Mouse (Mus musculus): ENCODE results near the gene Mog. TPM values are rescaled to one million over a fixed set of nuclear protein-coding genes. Genes with fewer than 3 reads are reported as not detected.
A peak's percentile ranks its signal among the peaks of the same experiment; 100 is the strongest.
"Not testable (repeated sequence)": the region's sequence is repeated elsewhere in the genome, so short reads cannot be mapped to it uniquely, and the experiment has no call there.

Mog gene
- total RNA-seq, 1 experiment from 2014 or later, result not detected

DNA sequence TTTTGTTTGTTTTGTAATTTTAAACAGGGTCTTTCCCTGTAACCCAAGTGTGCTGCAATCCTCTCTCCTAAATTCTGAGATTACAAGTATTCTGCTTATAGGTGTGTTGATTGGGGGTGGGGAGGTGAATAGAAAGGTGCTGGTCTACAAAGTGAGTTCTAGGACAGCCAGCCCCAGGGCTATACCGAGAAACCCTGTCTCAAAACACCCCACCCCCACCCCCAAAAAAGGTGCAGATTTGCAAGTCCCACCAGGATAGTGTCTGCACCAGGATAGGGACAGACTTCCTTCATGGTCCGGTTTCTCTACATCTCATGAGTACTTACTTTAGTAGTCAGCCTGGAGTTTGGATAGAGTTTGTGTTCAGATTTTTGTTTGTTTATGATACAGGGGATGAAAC, 24.7 kb downstream of the Mog start:
- ATAC-seq (replicated peaks; ENCODE audit: low read depth, poor library complexity, severe bottlenecking), result no peak

DNA sequence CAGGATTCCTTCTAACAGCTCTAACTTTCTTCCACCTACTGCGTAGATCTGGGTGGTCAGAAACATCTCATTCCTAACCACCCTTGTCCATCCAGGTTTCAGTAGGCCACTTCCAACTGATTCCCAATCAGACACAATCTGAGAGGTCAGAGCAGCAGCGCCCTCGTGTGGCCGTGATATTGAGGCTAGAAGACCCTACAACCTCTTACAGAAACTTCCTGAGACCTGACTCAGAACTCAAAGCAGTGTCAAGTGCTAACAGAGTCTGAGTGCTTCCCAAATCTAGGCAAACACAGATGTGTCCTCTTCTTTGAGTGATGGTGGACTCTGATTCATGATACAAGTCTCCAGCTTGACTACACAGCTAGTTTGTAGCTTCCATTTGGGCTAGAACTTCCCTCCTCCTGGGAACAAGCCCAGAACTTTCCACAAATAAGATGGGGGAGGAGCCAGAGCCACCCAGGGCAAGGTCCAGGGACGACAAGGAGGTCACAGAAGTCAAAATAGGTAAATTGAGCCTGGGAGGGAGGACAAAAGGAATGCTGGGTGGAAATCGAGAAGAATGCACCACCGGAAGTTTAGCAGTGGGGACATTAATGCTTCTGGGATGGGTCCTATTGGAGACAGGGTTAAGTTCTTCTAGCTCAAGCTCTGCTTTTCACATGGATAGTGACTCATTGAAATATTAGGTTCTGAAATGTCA, 26.0 kb downstream of the Mog start:
- ATAC-seq (replicated peaks; ENCODE audit: low read depth, poor library complexity, severe bottlenecking), result 0 out of 2 replicates have a peak, but pooled peaks have one; percentile 48

DNA sequence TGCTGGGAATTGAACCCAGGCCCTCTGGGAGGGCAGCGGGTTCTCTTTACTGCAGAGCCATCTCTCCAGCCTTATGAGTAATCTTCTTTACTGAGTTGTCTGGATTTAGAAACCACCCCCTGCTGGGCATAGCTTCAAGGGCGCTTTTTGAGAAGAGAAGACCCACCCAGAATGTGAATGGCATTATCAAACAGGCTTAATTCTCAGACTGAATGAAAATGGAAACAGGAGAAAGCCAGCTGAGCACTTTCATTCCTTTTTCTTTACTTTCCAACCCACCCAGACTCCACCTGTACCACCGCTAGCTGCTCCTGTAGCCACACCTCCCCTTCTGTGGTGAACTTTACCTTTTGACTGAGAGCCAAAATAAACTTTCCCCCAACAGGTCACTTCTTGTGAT, 27.8 kb downstream of the Mog start:
- no peak for ATAC-seq (replicated peaks; ENCODE audit: low read depth, poor library complexity, severe bottlenecking)

DNA sequence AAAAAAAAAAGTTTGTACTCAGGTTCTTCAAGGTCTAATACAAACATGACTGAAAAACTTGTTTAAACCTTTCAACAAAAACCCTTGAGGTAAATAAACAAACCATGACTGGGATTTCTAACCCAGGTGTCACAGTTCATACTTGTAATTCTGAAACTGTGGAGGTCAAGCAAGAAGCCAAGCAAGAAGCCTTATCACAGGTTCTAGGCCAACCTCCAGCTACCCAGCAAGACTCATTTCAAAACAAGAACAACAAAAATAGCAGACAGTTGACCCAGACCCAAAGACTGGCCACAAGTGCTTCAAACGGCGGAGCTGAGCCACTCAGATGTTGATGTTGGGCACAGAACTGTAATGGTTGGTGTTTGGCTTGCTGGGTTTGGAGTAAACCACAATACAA, 28.7 kb downstream of the Mog start:
- ATAC-seq (replicated peaks; ENCODE audit: low read depth, poor library complexity, severe bottlenecking), result no peak

DNA sequence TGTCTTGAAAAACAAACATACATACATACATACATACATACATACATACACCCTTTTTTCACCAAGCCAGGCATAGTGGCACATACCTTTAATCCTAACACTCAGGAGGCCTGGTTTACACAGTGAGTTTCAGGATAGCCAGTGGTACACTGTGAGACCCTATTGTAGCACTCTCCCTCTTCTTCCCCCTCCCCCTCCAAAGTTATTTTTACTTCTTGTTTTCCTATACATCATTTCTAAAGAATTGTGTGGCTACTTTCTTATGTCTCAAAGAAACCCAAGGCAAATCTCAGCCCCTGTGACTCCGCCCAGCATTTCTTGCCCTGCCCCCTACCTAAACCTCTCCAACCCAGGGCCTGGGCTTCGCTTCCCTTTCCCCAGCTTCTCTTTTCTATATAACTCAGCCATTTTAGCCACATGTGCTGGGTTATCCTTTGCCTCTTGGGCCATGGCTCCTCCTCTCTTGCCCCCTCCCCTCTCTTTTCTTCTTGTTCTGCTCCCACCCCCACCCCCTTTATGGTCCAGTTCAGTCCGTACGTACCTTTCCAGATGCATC, 29.4 kb downstream of the Mog start:
- peak; percentile 30 for ATAC-seq (replicated peaks; ENCODE audit: low read depth, poor library complexity, severe bottlenecking)

DNA sequence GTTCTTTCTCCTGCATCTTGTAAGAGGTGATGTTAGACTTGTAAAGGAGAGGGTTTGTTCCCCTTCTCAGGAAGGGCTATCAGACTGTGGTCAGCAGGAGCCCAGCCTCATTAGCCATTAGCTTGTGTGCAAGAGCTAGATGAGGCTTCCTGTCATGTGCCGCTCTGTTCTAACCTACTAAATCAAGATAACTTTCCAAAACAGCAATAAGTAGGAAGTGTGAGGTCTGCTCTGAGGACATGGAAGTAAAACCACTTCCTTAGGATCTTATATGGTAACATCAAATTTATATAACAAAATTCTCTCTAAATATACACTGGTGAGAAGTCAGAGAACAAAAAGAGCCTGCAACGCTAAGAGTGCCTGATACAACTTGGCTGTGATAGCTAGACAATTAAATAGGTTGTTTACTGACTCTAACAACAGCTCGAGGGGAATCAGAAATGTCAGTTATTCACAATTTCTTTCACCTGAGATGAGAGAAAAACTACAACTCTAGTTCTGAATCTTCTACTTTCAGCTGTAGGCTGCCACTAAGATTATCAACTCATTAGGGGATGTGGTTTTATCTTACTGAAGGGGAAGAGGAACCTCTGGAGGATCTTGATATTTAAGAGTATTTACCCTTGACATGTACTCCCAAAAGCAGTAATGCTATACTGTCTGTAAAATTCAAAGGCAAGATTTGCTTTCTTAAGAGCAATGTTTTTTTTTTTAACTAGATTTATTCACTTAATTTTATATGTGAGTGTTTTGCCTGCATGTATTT, 30.7 kb downstream of the Mog start:
- peak; percentile 79 for ATAC-seq (replicated peaks; ENCODE audit: low read depth, poor library complexity, severe bottlenecking)

DNA sequence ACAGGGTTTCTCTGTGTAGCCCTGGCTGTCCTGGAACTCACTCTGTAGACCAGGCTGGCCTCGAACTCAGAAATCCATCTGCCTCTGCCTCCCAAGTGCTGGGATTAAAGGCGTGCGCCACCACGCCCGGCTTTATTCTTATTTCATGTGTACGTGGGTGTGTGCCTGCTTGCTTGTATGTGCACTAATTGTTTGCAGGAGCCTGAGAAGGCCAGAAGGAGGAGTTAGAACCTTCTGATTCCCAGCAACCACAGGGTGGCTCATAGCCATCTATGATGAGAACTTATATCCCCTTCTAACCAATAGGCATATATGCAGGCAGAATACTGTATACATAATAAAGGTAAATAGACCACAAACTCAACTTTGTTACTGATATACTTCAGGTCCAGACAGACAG, 32.6 kb downstream of the Mog start:
- ATAC-seq (replicated peaks; ENCODE audit: low read depth, poor library complexity, severe bottlenecking), result not testable (repeated sequence)

DNA sequence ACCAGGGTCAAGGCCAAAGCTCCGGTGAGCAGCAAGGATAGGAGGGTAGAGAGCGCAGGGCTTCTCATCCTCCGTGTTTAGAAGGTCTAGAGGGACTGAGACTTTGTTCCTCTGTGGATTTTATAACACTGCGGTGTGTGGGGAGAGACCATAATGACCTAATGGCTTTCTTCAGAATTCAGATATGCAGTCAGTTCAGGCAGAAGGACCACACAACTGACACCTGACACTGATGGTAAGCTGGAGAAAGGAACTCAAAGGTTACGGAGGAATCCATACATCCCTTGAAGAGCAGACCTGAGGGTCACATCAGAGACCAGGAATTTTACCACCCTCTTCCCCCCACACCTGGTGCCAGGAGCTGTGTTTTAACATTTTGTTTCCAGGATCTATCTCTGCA, 33.8 kb downstream of the Mog start, which contains the start of gene H2-M5:
Gene H2-M5 (minus strand): TSS at position 101 of the 400 bp plus-strand sequence.
- ATAC-seq (replicated peaks; ENCODE audit: low read depth, poor library complexity, severe bottlenecking), result no peak

DNA sequence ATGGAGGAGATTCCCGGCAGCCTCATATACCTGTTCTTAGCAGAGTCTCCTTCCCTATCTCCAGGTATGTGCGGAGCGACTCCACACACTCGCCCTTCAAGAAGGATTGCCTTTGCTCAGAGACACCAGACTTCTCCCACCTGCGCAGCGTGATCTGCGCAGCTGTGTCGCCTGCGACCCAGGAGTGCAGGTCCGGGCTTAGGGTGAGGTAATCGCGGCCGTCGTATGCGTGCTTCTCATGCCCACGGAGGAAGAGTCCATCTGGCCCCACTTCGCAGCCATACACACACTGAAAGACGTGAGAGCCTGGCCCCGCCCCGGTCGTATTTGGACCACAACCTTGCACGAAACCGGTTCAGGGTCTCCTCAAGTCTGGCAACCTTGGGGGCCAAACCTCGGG, 34.7 kb downstream of the Mog start:
- ATAC-seq (replicated peaks; ENCODE audit: low read depth, poor library complexity, severe bottlenecking), result 0 out of 2 replicates have a peak, but pooled peaks have one; percentile 4

DNA sequence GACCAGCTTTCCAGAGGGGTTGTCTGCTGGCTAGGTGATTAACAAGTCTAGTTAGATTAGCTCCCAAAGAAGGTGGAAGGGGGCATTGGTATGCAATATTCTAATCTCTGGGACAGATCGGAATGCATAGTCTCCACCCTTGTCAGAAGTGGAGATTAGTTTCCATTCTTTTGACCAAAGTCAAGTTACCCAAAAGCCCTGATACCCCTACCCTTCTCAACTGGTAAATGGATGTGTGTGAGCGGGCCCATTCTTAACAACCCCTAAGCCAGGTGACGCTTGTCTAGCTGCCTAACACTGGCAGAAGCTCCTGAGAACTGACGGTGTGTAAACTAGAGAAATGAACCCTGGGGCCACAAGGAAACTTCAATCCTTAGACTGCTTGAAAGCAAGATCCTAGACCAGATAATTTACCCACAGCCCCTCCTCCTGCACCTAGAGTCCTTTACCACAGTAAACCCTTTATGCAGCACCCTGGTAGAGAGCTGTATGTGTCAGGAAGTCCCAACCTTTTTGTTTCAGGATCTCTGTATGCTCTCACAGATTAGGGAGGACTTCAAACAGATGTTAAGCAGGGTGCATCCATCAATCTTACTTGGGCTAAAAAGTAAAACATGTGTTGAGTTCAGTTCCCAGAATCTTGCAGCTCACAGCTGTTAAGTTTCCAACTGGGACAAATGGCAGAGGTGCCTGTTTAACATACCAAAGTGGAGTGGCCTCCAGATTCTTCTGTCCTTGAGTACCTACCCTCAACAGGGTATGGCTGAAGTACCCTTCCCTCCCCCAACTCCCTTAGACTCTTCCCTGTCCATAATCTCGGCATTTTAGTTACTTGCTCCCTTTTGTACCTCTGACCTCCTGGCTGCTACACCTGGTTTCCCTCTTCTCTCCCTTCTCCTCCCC, 40.7 kb downstream of the Mog start:
- ATAC-seq (replicated peaks; ENCODE audit: low read depth, poor library complexity, severe bottlenecking), result peak; percentile 33

DNA sequence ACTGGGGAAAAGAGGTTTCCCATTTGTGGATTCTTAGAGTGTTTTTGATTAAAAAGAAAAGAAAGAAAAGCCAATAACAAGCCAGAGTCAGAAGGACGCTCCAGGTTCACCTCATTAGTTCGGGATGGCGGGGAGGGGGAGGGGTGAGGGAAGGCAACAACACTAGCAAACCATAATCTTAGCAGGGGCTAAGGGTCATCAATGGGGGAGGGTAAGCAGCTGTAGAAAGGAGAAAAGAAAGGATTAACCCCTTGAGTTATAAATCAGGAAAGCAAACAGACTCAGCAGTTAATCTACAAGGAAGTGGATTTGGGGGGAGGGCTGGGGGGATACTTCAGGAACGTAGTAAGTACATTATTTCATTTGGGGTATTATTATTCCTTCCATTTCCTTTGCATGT, 41.4 kb downstream of the Mog start:
- no peak for ATAC-seq (replicated peaks; ENCODE audit: low read depth, poor library complexity, severe bottlenecking)

DNA sequence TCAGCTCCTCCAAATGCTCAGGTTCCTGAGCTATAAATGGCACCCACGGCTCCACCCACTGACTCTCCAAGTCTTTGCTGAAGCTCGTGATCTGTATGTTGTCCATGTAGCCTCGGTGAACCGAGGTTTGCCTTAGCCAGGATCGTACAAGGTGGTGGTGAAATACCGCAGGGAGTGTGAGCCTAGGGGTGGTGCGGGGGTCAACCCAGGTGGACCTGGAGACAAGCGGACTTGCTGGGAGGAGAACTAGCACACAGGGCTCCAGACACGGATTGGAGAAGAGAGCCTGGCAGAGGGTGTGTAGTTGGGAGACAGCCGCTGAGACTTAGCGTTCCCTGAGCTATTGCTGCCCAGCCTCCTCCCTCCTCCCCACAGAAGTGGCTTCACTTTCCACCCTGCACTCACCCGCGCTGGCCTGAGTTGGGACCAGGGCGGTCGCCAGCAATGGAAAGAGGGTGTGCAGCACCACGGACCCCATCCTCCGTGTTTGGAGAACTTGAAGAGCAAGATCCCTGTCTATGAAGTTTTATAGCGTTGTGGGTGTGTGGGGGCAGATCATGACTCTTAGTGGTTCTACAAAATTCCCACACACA, 41.9 kb downstream of the Mog start, which contains the start of gene 2410137M14Rik:
Gene 2410137M14Rik (minus strand): TSS at position 17 of the 593 bp plus-strand sequence.
- peak; percentile 60; the same call in 1 of the 2 replicates for ATAC-seq (replicated peaks; ENCODE audit: low read depth, poor library complexity, severe bottlenecking)

DNA sequence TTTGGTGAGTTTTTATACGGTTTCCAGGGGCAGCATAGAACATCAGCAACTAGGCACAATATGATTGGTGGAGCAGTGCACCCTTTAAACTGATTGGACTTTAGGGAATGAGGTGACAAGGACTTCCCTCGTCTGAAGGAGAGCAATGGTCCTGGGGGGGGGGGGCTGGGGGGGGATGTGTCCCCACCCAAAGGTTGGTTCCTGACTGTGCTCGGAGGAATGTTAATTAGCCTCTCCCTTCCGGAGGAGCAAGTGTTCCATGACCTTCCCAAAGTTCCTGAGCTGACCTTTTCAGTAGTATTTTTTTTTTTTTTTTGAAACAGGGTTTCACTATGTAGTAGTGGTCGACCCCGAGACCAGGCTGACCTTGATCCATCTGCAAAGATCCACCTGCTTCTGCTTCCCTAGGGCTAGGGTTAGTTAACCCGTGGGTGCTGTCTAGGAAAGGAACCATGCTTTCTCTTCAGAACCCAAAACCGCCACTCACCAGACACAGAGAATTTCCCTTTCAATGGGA, 49.9 kb downstream of the Mog start:
- no peak for ATAC-seq (replicated peaks; ENCODE audit: low read depth, poor library complexity, severe bottlenecking)

DNA sequence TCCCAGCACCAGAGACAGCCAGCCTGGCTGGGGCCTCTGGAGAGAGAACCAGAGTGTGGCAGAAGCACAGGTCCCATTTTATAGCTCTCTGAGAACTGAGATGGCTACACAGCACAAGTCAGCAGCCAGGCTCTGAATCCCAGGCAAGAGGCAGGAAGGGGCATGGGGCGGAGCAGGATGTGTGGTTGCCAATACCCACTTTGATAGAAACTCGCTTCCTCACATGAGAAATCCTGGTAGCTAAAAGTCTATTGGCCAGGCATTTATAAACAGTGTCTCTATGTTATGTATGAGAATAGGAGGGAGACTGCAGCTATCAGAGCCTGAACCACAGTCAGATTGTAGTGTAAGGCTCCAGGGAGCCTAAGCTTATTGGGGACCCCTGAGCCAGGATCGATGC, 50.4 kb downstream of the Mog start:
- peak; percentile 67 for ATAC-seq (replicated peaks; ENCODE audit: low read depth, poor library complexity, severe bottlenecking)

DNA sequence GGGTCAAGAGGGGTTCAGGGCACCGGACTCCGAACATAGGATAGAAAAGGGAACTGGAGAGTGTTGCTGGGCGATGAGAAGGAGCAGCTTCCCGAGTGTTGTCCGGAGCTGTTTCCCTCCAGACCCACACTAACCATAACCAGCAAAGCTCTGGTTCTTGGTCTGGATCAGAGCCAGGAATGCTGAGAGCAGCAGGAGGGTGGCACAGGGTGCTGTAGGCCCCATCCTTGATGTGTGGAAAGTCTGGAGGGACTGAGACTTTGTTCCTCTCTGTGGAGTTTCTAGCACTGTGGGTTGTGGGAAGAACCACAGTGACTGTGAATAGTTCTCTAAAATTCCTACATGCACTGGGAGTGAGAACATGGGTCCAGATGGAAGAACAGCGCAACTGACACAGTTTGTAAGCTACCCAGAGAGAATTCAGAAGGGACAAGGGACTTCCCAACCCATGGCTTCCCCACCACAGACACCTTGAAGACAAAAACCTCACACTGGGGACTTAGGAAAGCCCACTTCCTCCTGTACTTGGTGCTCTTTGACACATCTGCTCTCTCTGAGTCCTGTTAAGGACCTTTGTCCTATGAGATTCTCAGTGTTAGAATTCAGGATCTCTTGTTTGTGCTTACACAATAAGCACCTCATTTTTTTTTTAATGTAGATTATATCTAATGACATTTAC, 51.9 kb downstream of the Mog start:
- peak; percentile 78 for ATAC-seq (replicated peaks; ENCODE audit: low read depth, poor library complexity, severe bottlenecking)

DNA sequence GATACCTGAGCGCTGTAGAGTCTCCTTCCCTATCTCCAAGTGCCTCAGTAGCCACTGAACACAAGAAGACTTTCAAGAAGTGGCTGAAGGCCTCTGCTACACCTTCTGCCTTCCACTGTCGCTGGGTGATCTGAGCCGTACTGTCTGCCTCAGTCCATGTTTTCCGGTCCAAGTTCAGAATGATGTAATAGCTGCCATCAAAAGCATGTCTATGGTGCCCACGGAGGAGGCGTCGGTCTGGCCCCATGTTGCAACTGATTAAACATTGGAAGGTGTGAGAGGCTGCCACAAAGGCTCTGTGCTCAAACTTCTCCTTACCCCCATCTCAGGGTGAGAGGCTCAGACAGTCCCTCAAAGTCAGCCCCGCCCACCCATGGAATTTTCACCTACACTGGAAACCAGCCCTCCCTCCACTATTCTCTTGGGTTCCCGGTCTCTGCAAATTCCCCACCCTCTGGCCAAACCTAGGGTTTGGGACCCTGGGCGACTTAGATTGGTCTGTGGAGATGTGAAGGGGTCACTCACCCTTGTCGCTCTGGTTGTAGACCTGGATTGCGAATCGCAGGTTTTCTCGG, 52.8 kb downstream of the Mog start:
- ATAC-seq (replicated peaks; ENCODE audit: low read depth, poor library complexity, severe bottlenecking), result no peak

DNA sequence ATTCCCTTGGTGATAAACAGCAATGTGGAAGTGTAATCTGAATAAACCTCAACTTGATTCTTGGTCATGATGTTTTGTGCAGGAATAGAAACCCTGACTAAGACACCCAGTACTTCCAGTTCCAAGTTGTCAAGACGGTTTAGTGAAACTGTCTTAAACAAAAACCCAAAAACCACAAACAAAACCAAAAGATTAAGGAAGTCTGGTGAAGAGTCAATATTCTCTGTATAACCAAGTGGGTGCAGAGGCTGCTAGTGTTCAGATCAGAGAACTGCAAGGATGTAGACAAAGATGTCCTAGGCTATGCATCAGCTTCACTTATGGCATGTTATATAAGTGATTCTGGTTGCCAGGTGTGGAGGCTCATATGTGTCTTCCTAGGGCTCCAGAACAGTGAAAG, 56.3 kb downstream of the Mog start:
- ATAC-seq (replicated peaks; ENCODE audit: low read depth, poor library complexity, severe bottlenecking), result peak; percentile 64

DNA sequence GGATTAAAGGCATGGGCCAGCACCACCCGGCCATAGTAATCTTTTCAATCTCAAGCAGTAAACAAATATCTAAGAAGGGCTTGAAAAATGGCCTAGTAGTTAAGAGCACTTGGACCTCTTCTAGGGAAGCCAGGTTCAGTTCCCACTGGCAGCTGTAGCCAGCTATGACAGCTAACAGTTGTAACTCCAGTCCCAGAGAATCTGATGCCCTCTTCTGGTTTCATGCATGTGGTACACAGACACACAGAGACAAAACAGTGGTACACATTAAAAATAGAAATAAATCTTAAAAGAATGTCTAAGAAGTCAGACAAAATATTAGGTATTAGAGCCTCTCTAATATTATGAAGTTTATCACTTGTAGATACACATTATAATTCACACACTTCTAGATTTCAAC, 62.1 kb downstream of the Mog start:
- no peak for ATAC-seq (replicated peaks; ENCODE audit: low read depth, poor library complexity, severe bottlenecking)
